Mouse (Mus musculus) MEL (cell line): ENCODE results near the gene Ankrd52.

Experiments
- CTCF ChIP-seq, 3 experiments: IDR thresholded peaks in 2 of 3; conservative IDR thresholded peaks in 1 of 3; 2 replicates each; pipeline ENCODE4 v1.5.1; 2011 to 2012; ENCODE audit warnings: low read length in 3 of 3, low read depth in 2 of 3, mild to moderate bottlenecking in 2 of 3, improper control_type of control experiment in 1 of 3, inconsistent platforms in 1 of 3, mixed read lengths in 1 of 3, moderate library complexity in 1 of 3; ENCODE audit not compliant: control insufficient read depth in 1 of 3, insufficient read depth in 1 of 3, poor library complexity in 1 of 3, severe bottlenecking in 1 of 3
- POLR2A ChIP-seq, 2 experiments: IDR thresholded peaks; 2 replicates each; pipeline ENCODE4 v1.6.1; 2011 to 2012; ENCODE audit warnings: low read length in 2 of 2, mild to moderate bottlenecking in 2 of 2, control low read depth in 1 of 2, improper control_type of control experiment in 1 of 2, low read depth in 1 of 2, moderate library complexity in 1 of 2; ENCODE audit not compliant: control insufficient read depth in 1 of 2, insufficient read depth in 1 of 2, poor library complexity in 1 of 2
- SMC3 ChIP-seq: IDR thresholded peaks from 2 replicates; pipeline ENCODE4 v1.6.1; 2011; ENCODE audit warnings: low read depth, low read length, improper control_type of control experiment

DNA sequence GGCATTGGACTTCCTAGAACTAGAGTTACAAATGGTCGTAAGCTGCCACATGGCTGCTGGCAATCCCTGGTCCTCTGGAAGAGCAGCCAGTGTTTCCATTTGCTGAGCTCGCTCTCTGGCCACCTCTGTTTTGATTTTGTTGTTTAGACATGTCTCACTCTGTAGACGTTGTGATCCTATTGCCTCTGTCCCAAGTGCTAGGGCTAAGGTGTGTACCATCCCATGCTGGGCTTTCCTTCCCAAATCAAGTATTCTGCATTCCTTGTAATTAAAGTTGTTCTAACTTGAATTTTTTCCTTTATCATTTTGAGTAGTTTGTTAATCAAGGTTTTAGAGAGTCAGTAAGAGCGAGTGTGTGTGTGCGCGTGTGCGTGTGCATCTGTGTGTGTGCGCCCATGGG is 29.4 kb upstream of the Ankrd52 start:
- TF ChIP-seq SMC3 (no peak), POLR2A (IDR thresholded peaks at IDR 0.05; ENCODE audit: control insufficient read depth in 1 of 2, insufficient read depth in 1 of 2, low read depth in 1 of 2, low read length in 2 of 2, poor library complexity in 1 of 2) (no peak), CTCF (IDR thresholded peaks at IDR 0.05 in 2 of 3, conservative IDR thresholded peaks at IDR 0.05 in 1 of 3; ENCODE audit: control insufficient read depth in 1 of 3, insufficient read depth in 1 of 3, low read depth in 2 of 3, low read length in 3 of 3, poor library complexity in 1 of 3, severe bottlenecking in 1 of 3) (no peak)
